Mouse (Mus musculus): ENCODE measurements around the gene Reg3b. TPM values are rescaled to one million over a fixed set of nuclear protein-coding genes. Genes with fewer than 3 reads are reported as not detected.

Reg3b gene
- polyA plus RNA-seq, 1 experiment from 2014 or later = not detected

Other genes with a start within 250 kb of the Reg3b start
- gene Reg3d, start 8.2 kb downstream of the Reg3b start, polyA plus RNA-seq (2016; fragmentation: Nextera tagmentation; extraction: Ambion mirVana) = not detected in 2 replicates
- not detected in 2 replicates for gene Reg3a, start 10.1 kb downstream of the Reg3b start, polyA plus RNA-seq (2016; fragmentation: Nextera tagmentation; extraction: Ambion mirVana)
- not detected in 2 replicates for gene Reg2, start 25.0 kb downstream of the Reg3b start, polyA plus RNA-seq (2016; fragmentation: Nextera tagmentation; extraction: Ambion mirVana)
- not detected in 2 replicates for gene Reg1, start 52.1 kb downstream of the Reg3b start, polyA plus RNA-seq (2016; fragmentation: Nextera tagmentation; extraction: Ambion mirVana)
- not detected in 2 replicates for gene Reg3g, start 98.2 kb downstream of the Reg3b start, polyA plus RNA-seq (2016; fragmentation: Nextera tagmentation; extraction: Ambion mirVana)